ENCODE assay signal across 12 mouse cellular contexts in the genomic region with DNA sequence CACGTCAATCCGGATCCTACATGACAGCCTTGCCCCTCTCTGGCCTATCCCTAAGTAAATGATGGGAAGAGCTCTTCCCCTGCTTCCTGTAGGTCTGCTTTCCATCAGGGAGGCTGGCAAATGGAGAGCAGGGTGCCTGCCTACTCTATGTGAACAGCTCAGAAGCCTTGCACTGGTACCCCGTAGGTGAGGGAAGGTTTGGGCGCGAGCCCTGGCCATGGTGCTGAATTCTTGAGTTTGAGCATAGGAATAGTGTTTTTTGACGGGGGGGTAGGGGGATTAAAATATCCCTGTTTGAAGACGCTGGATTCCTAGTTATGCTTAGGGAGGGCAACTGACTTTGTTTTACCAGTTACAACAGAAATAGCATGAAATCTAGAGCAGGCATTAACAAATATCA.
A peak's percentile ranks its signal among the peaks of the same experiment; 100 is the strongest.
DNase-seq lines count a peak whose midpoint lies in the region; ATAC-seq lines count a peak whose summit lies in the region.
"Had no signal": no experiment of that assay in that cellular context is flagged by ENCODE, and none has a peak within 500 bp of the region (broad histone marks: within the 10 kb centered on the region; RNA-seq: fewer than 3 reads in every experiment).

No protein-coding gene starts in this region.

- no peak overlapping the region for H3K4me2 ChIP-seq in hindbrain, embryonic 11.5 days (replicated peaks; ENCODE audit: low read depth, low read length)
- H3K4me2 ChIP-seq in hindbrain, embryonic 14.5 days (replicated peaks) = no peak overlapping the region
- no peak overlapping the region for H3K4me2 ChIP-seq in neural tube, embryonic 11.5 days (ENCODE audit: low read depth)
- no peak overlapping the region for H3K4me2 ChIP-seq in forebrain, embryonic 16.5 days (ENCODE audit: low read length)
- H3K4me2 ChIP-seq: embryonic facial prominence, embryonic 15.5 days had no signal

- no peaks in the 10 kb centered on the region for H3K4me1 ChIP-seq in hindbrain, embryonic 11.5 days (replicated peaks; ENCODE audit: control insufficient read depth, insufficient read depth, low read length)
- no peaks in the 10 kb centered on the region for H3K4me1 ChIP-seq in hindbrain, embryonic 14.5 days (replicated peaks; ENCODE audit: control insufficient read depth, insufficient read depth, low read length)
- no peaks in the 10 kb centered on the region for H3K4me1 ChIP-seq in neural tube, embryonic 11.5 days (ENCODE audit: control insufficient read depth, insufficient read depth, low read length)
- no peaks in the 10 kb centered on the region for H3K4me1 ChIP-seq in forebrain, embryonic 16.5 days (replicated peaks; ENCODE audit: control insufficient read depth, insufficient read depth, low read length)
- H3K4me1 ChIP-seq: embryonic facial prominence, embryonic 15.5 days had no signal

- WGBS in hindbrain, embryonic 11.5 days = 51% methylated on average over 7 of the region's 7 CpGs
- 56% methylated on average over 7 of the region's 7 CpGs for WGBS in hindbrain, embryonic 14.5 days
- WGBS in neural tube, embryonic 11.5 days = 52% methylated on average over 7 of the region's 7 CpGs
- WGBS in forebrain, embryonic 16.5 days = 59% methylated on average over 7 of the region's 7 CpGs

- no peaks in the 10 kb centered on the region for H3K27me3 ChIP-seq in hindbrain, embryonic 11.5 days (ENCODE audit: control insufficient read depth, insufficient read depth, low read length)
- H3K27me3 ChIP-seq in hindbrain, embryonic 14.5 days (ENCODE audit: control insufficient read depth, insufficient read depth, low read length) = no peaks in the 10 kb centered on the region
- no peaks in the 10 kb centered on the region for H3K27me3 ChIP-seq in neural tube, embryonic 11.5 days (ENCODE audit: control insufficient read depth, insufficient read depth, low read length)
- no peaks in the 10 kb centered on the region for H3K27me3 ChIP-seq in forebrain, embryonic 16.5 days (replicated peaks; ENCODE audit: control insufficient read depth, insufficient read depth, low read length)
- H3K27me3 ChIP-seq: embryonic facial prominence, embryonic 15.5 days had no signal

- H3K9me3 ChIP-seq in hindbrain, embryonic 11.5 days (ENCODE audit: control insufficient read depth, low read length) = no peaks in the 10 kb centered on the region
- H3K9me3 ChIP-seq in hindbrain, embryonic 14.5 days (ENCODE audit: control insufficient read depth, low read length) = no peaks in the 10 kb centered on the region
- H3K9me3 ChIP-seq in neural tube, embryonic 11.5 days (ENCODE audit: control insufficient read depth, low read length) = no peaks in the 10 kb centered on the region
- H3K9me3 ChIP-seq in forebrain, embryonic 16.5 days (ENCODE audit: control insufficient read depth, low read length) = no peaks in the 10 kb centered on the region
- H3K9me3 ChIP-seq: embryonic facial prominence, embryonic 15.5 days had no signal

- no peak overlapping the region for H3K27ac ChIP-seq in hindbrain, embryonic 11.5 days (ENCODE audit: low read depth, low read length)
- H3K27ac ChIP-seq in hindbrain, embryonic 14.5 days = no peak overlapping the region
- no peak overlapping the region for H3K27ac ChIP-seq in neural tube, embryonic 11.5 days (ENCODE audit: low read depth, low read length)
- no peak overlapping the region for H3K27ac ChIP-seq in forebrain, embryonic 16.5 days (ENCODE audit: low read length)
- H3K27ac ChIP-seq: embryonic facial prominence, embryonic 15.5 days; hindbrain, postnatal 0 days had no signal

- ATAC-seq in hindbrain, embryonic 11.5 days (ENCODE audit: low FRiP score) = no peak
- ATAC-seq in hindbrain, embryonic 14.5 days (ENCODE audit: low FRiP score) = no peak
- ATAC-seq in neural tube, embryonic 11.5 days (ENCODE audit: insufficient read depth, low FRiP score, low TSS enrichment) = no peak
- no peak for ATAC-seq in forebrain, embryonic 16.5 days
- ATAC-seq in CD4-positive, CD25-positive, alpha-beta regulatory T cell, adult 4 months = no peak
- ATAC-seq: hindbrain, postnatal 0 days had no signal

- no peak overlapping the region for H3K9ac ChIP-seq in hindbrain, embryonic 11.5 days (ENCODE audit: low read depth, low read length)
- H3K9ac ChIP-seq in hindbrain, embryonic 14.5 days = no peak overlapping the region
- no peak overlapping the region for H3K9ac ChIP-seq in neural tube, embryonic 11.5 days (ENCODE audit: low read length)
- H3K9ac ChIP-seq in forebrain, embryonic 16.5 days (replicated peaks; ENCODE audit: low read depth, low read length) = no peak overlapping the region
- H3K9ac ChIP-seq: embryonic facial prominence, embryonic 15.5 days had no signal

- DNase-seq in hindbrain, embryonic 11.5 days (ENCODE audit: low spot score) = peak; percentile 44
- no peak for DNase-seq in hindbrain, embryonic 14.5 days (ENCODE audit: low spot score)
- DNase-seq in testis, postnatal 10 days (ENCODE audit: low spot score) = peak; percentile 54
- DNase-seq in testis, postnatal 14 days (ENCODE audit: low spot score) = no peak
- DNase-seq in embryo, embryonic 10.5 days (ENCODE audit: low spot score) = peak; percentile 67
- DNase-seq in neural tube, embryonic 11.5 days (ENCODE audit: low spot score) = peak; percentile 46
- DNase-seq: lung, adult 2 months; midbrain, embryonic 14.5 days had no signal

- no peak overlapping the region for H3K4me3 ChIP-seq in hindbrain, embryonic 11.5 days (ENCODE audit: low read depth, low read length)
- H3K4me3 ChIP-seq in hindbrain, embryonic 14.5 days (replicated peaks; ENCODE audit: low read length) = no peak overlapping the region
- H3K4me3 ChIP-seq in neural tube, embryonic 11.5 days (ENCODE audit: low read depth, low read length) = no peak overlapping the region
- no peak overlapping the region for H3K4me3 ChIP-seq in forebrain, embryonic 16.5 days (replicated peaks; ENCODE audit: low read length)
- H3K4me3 ChIP-seq: embryonic facial prominence, embryonic 15.5 days had no signal

- no peaks in the 10 kb centered on the region for H3K36me3 ChIP-seq in hindbrain, embryonic 11.5 days (ENCODE audit: control insufficient read depth, insufficient read depth, low read length)
- no peaks in the 10 kb centered on the region for H3K36me3 ChIP-seq in hindbrain, embryonic 14.5 days (replicated peaks; ENCODE audit: control insufficient read depth, insufficient read depth)
- H3K36me3 ChIP-seq in neural tube, embryonic 11.5 days (ENCODE audit: control insufficient read depth, insufficient read depth, low read length) = no peaks in the 10 kb centered on the region
- no peaks in the 10 kb centered on the region for H3K36me3 ChIP-seq in forebrain, embryonic 16.5 days (ENCODE audit: control insufficient read depth, insufficient read depth)
- H3K36me3 ChIP-seq: embryonic facial prominence, embryonic 15.5 days had no signal

Comparison
In these comparisons a context has a peak if more than half of its experiments do, and no peak if none do; other contexts are left out.
1. DNase-seq: peak in hindbrain, embryonic 11.5 days (single experiment), testis, postnatal 10 days (single experiment), embryo, embryonic 10.5 days (single experiment) and neural tube, embryonic 11.5 days (single experiment); none in hindbrain, embryonic 14.5 days (single experiment) and testis, postnatal 14 days (single experiment).